Mouse (Mus musculus): ENCODE measurements around the gene Arf4. TPM values are rescaled to one million over a fixed set of nuclear protein-coding genes. Genes with fewer than 3 reads are reported as not detected.

Arf4 gene
- polyA plus RNA-seq, 1 experiment from 2014 or later, result 158 TPM

DNA sequence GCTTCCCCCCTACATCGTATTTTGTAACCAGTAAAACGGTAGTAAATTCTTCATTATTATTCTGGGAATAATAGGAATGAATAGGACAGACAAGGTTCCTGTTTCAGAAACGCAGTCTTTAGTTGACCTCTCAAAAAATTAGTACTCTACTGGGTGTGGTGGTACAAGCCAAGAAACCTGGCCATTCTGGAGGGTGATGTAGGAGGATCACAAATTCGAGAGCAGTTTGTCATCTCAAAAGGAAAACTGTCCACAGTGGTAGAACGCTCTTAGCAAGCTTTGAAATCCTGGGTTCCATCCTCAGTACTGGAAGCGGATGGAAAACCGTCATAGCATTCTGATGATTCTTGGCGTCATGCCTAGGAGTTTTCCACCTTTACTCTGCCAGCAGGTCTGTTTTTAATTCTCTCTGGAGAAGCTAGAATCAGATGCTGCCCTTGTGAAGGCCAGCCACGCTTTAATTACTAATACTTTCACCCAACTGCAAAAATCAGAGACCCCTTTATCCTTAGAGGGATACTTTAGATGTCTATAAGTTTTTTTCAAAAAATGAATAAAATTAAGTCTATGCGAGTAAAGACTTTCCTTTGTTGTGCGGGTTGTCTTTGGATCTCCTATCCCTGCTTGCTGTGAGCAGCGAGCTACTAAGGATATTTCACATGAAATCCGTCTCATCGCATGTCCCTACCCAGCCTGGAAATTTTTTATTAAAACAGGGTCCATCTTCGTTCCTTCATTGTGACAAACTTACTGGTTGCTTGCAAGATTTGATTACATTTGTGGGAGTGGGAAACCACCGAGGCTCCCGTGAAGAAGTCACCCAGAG lies 636 bp upstream of the Arf4 start:
- H3K27me3 ChIP-seq, result no peaks in the 10 kb centered on the region
- H3K9ac ChIP-seq, result peak overlapping the region; percentile 62
- H3K36me3 ChIP-seq (replicated peaks), result 0 out of 2 replicates have a peak, but pooled peaks cover 3% of the 10 kb centered on the region
- peaks cover 36% of the 10 kb centered on the region for H3K4me1 ChIP-seq (replicated peaks)
- 22% methylated on average over 17 of the region's 17 CpGs for WGBS (ENCODE audit: insufficient replicate concordance)
- peak overlapping the region; percentile 81 for H3K4me3 ChIP-seq (replicated peaks)
- ATAC-seq (ENCODE audit: insufficient read depth), result peak; percentile 7; the same call in 1 of the 2 replicates
- H3K27ac ChIP-seq (replicated peaks), result peak overlapping the region; percentile 95
- peak overlapping the region; percentile 86 for H3K4me2 ChIP-seq
- H3K9me3 ChIP-seq (replicated peaks), result no peaks in the 10 kb centered on the region

DNA sequence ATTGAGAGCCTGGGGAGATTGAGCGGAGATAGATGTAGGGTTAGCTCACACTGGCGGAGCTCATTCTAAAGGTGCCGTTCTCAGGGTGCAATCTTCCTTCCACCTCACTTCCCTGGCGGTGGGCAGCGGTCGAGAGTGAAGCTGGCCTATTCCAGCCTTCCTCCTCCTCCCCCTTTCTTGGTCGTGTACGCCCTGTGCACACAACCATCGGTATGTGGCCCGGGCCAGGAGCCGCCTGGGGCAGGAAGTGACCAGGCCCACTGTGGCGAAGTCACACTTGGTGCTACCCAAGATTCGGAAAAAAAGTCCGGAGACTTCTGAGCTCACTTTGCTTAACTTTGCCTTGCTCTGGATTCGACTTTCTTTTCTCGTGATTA lies 822 bp downstream of the Arf4 start:
- Histone ChIP-seq H3K4me3 (replicated peaks) (peak overlapping the region; percentile 81), H3K36me3 (replicated peaks) (0 out of 2 replicates have a peak, but pooled peaks cover 3% of the 10 kb centered on the region), H3K4me2 (peak overlapping the region; percentile 86), H3K9me3 (replicated peaks) (no peaks in the 10 kb centered on the region), H3K9ac (peak overlapping the region; percentile 88), H3K27ac (replicated peaks) (peak overlapping the region; percentile 95), H3K27me3 (no peaks in the 10 kb centered on the region), H3K4me1 (replicated peaks) (peaks cover 38% of the 10 kb centered on the region)
- under 1% methylated on average over 16 of the region's 16 CpGs for WGBS (ENCODE audit: insufficient replicate concordance)
- no peak for ATAC-seq (ENCODE audit: insufficient read depth)

- WGBS (ENCODE audit: insufficient replicate concordance), result 3% methylated on average over 11 of the region's 11 CpGs
- Histone ChIP-seq H3K27ac (replicated peaks) (peak overlapping the region; percentile 95), H3K4me1 (replicated peaks) (peaks cover 38% of the 10 kb centered on the region)
These were observed 1.4 kb downstream of the Arf4 start for GRCm38 (mm10) chr14:26639251-26639650.

GRCm38 (mm10) chr14:26639961-26640360 lies 2.1 kb downstream of the Arf4 start:
- no peaks in the 10 kb centered on the region for H3K27me3 ChIP-seq
- H3K27ac ChIP-seq (replicated peaks), result no peak overlapping the region
- peak overlapping the region; percentile 81 for H3K4me3 ChIP-seq (replicated peaks)
- H3K4me2 ChIP-seq, result peak overlapping the region; percentile 86
- ATAC-seq (ENCODE audit: insufficient read depth), result no peak
- no peaks in the 10 kb centered on the region for H3K9me3 ChIP-seq (replicated peaks)
- 0 out of 2 replicates have a peak, but pooled peaks cover 3% of the 10 kb centered on the region for H3K36me3 ChIP-seq (replicated peaks)
- H3K9ac ChIP-seq, result no peak overlapping the region
- WGBS (ENCODE audit: insufficient replicate concordance), result 57% methylated on average over 2 of the region's 2 CpGs
- H3K4me1 ChIP-seq (replicated peaks), result peaks cover 38% of the 10 kb centered on the region

More at GRCm38 (mm10) chr14:26639251-26639650, 1.4 kb downstream of the Arf4 start:
- Histone ChIP-seq H3K4me3 (replicated peaks) (peak overlapping the region; percentile 81), H3K9me3 (replicated peaks) (no peaks in the 10 kb centered on the region), H3K36me3 (replicated peaks) (0 out of 2 replicates have a peak, but pooled peaks cover 3% of the 10 kb centered on the region), H3K4me2 (peak overlapping the region; percentile 86), H3K27me3 (no peaks in the 10 kb centered on the region), H3K9ac (peak overlapping the region; percentile 88)
- no peak for ATAC-seq (ENCODE audit: insufficient read depth)

DNA sequence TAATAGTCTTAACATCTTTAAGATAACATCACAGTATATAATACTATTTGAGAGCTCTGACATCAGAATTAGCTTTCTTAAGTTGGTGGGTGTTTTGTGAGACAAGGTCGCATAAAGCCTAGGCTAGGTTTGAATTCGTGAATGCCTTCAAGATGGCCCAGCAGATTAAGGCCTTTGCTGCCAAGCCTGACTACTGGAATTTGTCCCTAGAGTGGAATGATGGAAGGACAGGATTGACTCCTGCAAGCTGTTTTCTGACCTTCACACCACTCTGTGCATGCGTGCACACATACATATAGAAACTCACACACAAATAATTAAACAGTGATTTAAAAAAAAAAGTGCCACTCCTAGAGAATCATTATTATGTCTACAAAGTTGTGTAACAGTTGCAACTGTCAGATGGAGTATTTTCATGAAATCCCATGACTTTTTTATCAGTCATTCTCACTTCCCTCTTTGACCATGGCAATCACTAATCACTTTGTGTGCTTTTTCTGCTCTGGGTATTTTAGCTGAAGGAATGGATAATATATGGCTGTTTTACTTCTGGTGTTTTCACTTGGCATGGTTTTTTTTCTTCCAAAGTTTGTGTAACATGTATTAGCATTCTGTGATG lies 5.2 kb downstream of the Arf4 start:
- ATAC-seq (ENCODE audit: insufficient read depth), result no peak
- 44% methylated on average over 3 of the region's 3 CpGs for WGBS (ENCODE audit: insufficient replicate concordance)
- peaks cover 21% of the 10 kb centered on the region; the same call in 1 of the 2 replicates for H3K4me1 ChIP-seq (replicated peaks)
- no peak overlapping the region for H3K27ac ChIP-seq (replicated peaks)
- H3K4me3 ChIP-seq (replicated peaks), result no peak overlapping the region
- H3K27me3 ChIP-seq, result no peaks in the 10 kb centered on the region
- peaks cover 18% of the 10 kb centered on the region for H3K36me3 ChIP-seq (replicated peaks)
- no peak overlapping the region for H3K4me2 ChIP-seq
- H3K9ac ChIP-seq, result no peak overlapping the region
- H3K9me3 ChIP-seq (replicated peaks), result no peaks in the 10 kb centered on the region

GRCm38 (mm10) chr14:26645989-26646650 lies 8.2 kb downstream of the Arf4 start:
- Histone ChIP-seq H3K4me2 (no peak overlapping the region), H3K27ac (replicated peaks) (no peak overlapping the region), H3K36me3 (replicated peaks) (peaks cover 23% of the 10 kb centered on the region)

DNA sequence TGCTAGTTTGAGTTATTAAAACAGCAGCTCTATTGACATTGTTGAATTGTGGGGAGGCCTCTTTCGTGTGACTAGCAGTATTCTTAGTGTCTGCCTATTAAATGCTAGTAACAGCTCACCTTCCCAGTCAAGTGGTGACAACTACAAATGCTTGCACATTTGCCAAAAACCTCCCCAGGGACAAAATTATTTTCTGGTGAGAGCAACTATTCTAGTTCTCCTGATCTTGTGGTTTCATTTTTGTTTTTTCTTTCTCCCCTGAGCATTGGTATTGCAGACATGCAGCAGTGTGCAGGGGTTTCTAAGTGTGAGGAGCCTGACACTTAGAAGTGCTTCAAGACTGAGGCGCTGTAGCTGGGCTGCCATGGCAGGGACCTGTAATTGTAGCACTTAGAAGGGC lies 9.9 kb downstream of the Arf4 start:
- Histone ChIP-seq H3K4me2 (no peak overlapping the region), H3K27ac (replicated peaks) (no peak overlapping the region), H3K9me3 (replicated peaks) (no peaks in the 10 kb centered on the region), H3K4me3 (replicated peaks) (no peak overlapping the region), H3K4me1 (replicated peaks) (peaks cover 6% of the 10 kb centered on the region; the same call in 1 of the 2 replicates), H3K27me3 (no peaks in the 10 kb centered on the region), H3K36me3 (replicated peaks) (peaks cover 35% of the 10 kb centered on the region), H3K9ac (no peak overlapping the region)
- 84% methylated on average over 2 of the region's 2 CpGs for WGBS (ENCODE audit: insufficient replicate concordance)
- no peak for ATAC-seq (ENCODE audit: insufficient read depth)

More at GRCm38 (mm10) chr14:26645989-26646650, 8.2 kb downstream of the Arf4 start:
- H3K27me3 ChIP-seq, result no peaks in the 10 kb centered on the region
- no peaks in the 10 kb centered on the region for H3K9me3 ChIP-seq (replicated peaks)
- ATAC-seq (ENCODE audit: insufficient read depth), result no peak
- H3K9ac ChIP-seq, result no peak overlapping the region
- 80% methylated on average over 5 of the region's 5 CpGs for WGBS (ENCODE audit: insufficient replicate concordance)
- H3K4me1 ChIP-seq (replicated peaks), result peaks cover 6% of the 10 kb centered on the region; the same call in 1 of the 2 replicates
- H3K4me3 ChIP-seq (replicated peaks), result no peak overlapping the region

- no peak for ATAC-seq (ENCODE audit: insufficient read depth)
- H3K9me3 ChIP-seq (replicated peaks), result no peaks in the 10 kb centered on the region
- no peak overlapping the region for H3K27ac ChIP-seq (replicated peaks)
- peaks cover 63% of the 10 kb centered on the region for H3K36me3 ChIP-seq (replicated peaks)
- H3K9ac ChIP-seq, result no peak overlapping the region
- no peaks in the 10 kb centered on the region for H3K27me3 ChIP-seq
- H3K4me1 ChIP-seq (replicated peaks), result no peaks in the 10 kb centered on the region
- H3K4me3 ChIP-seq (replicated peaks), result no peak overlapping the region
- no peak overlapping the region for H3K4me2 ChIP-seq
These were observed 14.0 kb downstream of the Arf4 start for GRCm38 (mm10) chr14:26651901-26652300.

DNA sequence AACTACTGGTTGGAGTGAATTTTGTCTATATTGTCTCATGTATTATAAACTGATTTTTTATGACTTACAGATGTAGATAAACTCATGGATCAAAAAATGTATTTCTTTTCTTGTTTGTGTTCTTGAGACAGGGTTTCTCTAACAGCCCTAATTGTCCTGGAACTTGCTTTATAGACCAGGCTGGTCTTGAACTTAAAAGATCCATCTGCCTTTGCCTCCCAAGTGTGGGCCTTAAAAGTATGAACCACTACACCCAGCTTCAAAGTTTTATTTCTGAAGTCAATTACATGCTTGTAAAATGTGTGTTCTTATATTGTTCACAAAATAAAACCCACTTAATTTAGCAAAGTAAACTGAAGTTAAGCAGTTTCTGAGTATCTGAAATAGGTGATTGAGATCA lies 20.3 kb downstream of the Arf4 start:
- no peak overlapping the region for H3K27ac ChIP-seq (replicated peaks)
- H3K4me3 ChIP-seq (replicated peaks), result no peak overlapping the region
- H3K27me3 ChIP-seq, result no peaks in the 10 kb centered on the region
- no peak for ATAC-seq (ENCODE audit: insufficient read depth)
- H3K9me3 ChIP-seq (replicated peaks), result no peaks in the 10 kb centered on the region
- H3K36me3 ChIP-seq (replicated peaks), result peaks cover 61% of the 10 kb centered on the region
- peaks cover 6% of the 10 kb centered on the region for H3K4me1 ChIP-seq (replicated peaks)
- H3K9ac ChIP-seq, result no peak overlapping the region
- H3K4me2 ChIP-seq, result no peak overlapping the region

DNA sequence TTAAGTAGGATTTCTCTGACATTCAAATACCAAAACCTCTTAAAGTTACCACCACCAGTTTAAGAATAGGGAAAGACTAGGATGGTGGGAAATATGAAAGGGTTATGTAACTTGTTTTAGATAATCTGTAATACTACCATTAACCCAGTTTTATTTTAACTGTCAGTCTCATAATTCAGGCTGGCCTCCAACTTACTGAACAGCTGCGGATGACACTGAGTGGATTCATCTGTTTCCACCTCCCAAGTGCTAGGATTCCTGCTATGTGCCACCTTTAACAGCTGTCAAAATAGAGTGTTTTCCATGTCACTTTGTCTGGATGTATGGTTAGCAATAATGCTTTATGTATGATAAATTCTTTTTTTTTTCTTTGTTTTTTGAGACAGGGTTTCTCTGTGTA lies 22.4 kb downstream of the Arf4 start:
- H3K27me3 ChIP-seq, result no peaks in the 10 kb centered on the region

GRCm38 (mm10) chr14:26662016-26662415 lies 24.1 kb downstream of the Arf4 start:
- no peaks in the 10 kb centered on the region for H3K9me3 ChIP-seq (replicated peaks)
- no peak overlapping the region for H3K9ac ChIP-seq
- WGBS (ENCODE audit: insufficient replicate concordance), result 76% methylated on average over 3 of the region's 3 CpGs
- no peak overlapping the region for H3K4me2 ChIP-seq
- peaks cover 15% of the 10 kb centered on the region for H3K4me1 ChIP-seq (replicated peaks)
- ATAC-seq (ENCODE audit: insufficient read depth), result no peak
- no peak overlapping the region for H3K4me3 ChIP-seq (replicated peaks)
- 0 out of 2 replicates have a peak overlapping the region, but pooled peaks have one; percentile 19 for H3K27ac ChIP-seq (replicated peaks)
- peaks cover 56% of the 10 kb centered on the region for H3K36me3 ChIP-seq (replicated peaks)
- H3K27me3 ChIP-seq, result no peaks in the 10 kb centered on the region

More for the DNA sequence above, 22.4 kb downstream of the Arf4 start:
- H3K4me3 ChIP-seq (replicated peaks), result no peak overlapping the region
- peaks cover 59% of the 10 kb centered on the region for H3K36me3 ChIP-seq (replicated peaks)
- H3K4me2 ChIP-seq, result no peak overlapping the region
- peaks cover 6% of the 10 kb centered on the region for H3K4me1 ChIP-seq (replicated peaks)
- H3K27ac ChIP-seq (replicated peaks), result no peak overlapping the region
- no peak for ATAC-seq (ENCODE audit: insufficient read depth)
- no peak overlapping the region for H3K9ac ChIP-seq
- H3K9me3 ChIP-seq (replicated peaks), result no peaks in the 10 kb centered on the region
- 90% methylated on average over 1 of the region's 1 CpGs for WGBS (ENCODE audit: insufficient replicate concordance)

Measured in liver, embryonic 15.5 days (tissue).